Mouse (Mus musculus): ENCODE data around the gene Ireb2. TPM values are rescaled to one million over a fixed set of nuclear protein-coding genes. Genes with fewer than 3 reads are reported as not detected.

Gene Ireb2
- total RNA-seq, 1 experiment: 51.0 TPM

GRCm38 (mm10) chr9:54840145-54840544 is 23.4 kb upstream of the Ireb2 start:
- Histone ChIP-seq H3K9ac (ENCODE audit: insufficient read depth, low read depth, low read length, poor library complexity, severe bottlenecking) (no peak overlapping the region), H3K9me3 (ENCODE audit: control insufficient read depth, insufficient read depth, low read depth, low read length) (no peaks in the 10 kb centered on the region), H3K4me1 (ENCODE audit: control insufficient read depth in 2 of 2, insufficient read depth in 2 of 2, low read length in 2 of 2, poor library complexity in 1 of 2) (peaks cover 5 to 18% of the 10 kb centered on the region in 2 experiments), H3K36me3 (ENCODE audit: control insufficient read depth, insufficient read depth, low read length, poor library complexity, severe bottlenecking) (no peaks in the 10 kb centered on the region; the same call in 1 of the 2 replicates), H3K4me3 (ENCODE audit: insufficient read depth in 1 of 2, low read depth in 1 of 2, low read length in 2 of 2, poor library complexity in 1 of 2, severe bottlenecking in 1 of 2) (no peak overlapping the region), H3K27ac (ENCODE audit: insufficient read depth, low read depth, low read length, poor library complexity, severe bottlenecking) (peak overlapping the region; percentile 25; the same call in 1 of the 2 replicates)
- TF ChIP-seq ZNF384 (IDR thresholded peaks at IDR 0.05; ENCODE audit: low read depth, low read length) (no peak), MAFK (IDR thresholded peaks at IDR 0.05; ENCODE audit: insufficient read depth, low read depth, low read length) (no peak), CHD2 (IDR thresholded peaks at IDR 0.05; ENCODE audit: low read depth, low read length) (no peak), HCFC1 (IDR thresholded peaks at IDR 0.05; ENCODE audit: borderline replicate concordance, insufficient read depth, low read length) (no peak), ZC3H11A (IDR thresholded peaks at IDR 0.05; ENCODE audit: borderline replicate concordance, low read depth, low read length) (no peak)
- no peak for DNase-seq (ENCODE audit: low read depth, low spot score)
- in situ Hi-C loops (cut with MboI; ENCODE audit: low sequenced_read_pairs in 2 of 2, unreplicated experiment in 2 of 2): no loop called here

- Histone ChIP-seq H3K4me1 (ENCODE audit: control insufficient read depth in 2 of 2, insufficient read depth in 2 of 2, low read length in 2 of 2, poor library complexity in 1 of 2) (peaks cover 5 to 14% of the 10 kb centered on the region in 2 experiments), H3K36me3 (ENCODE audit: control insufficient read depth, insufficient read depth, low read length, poor library complexity, severe bottlenecking) (no peaks in the 10 kb centered on the region), H3K9ac (ENCODE audit: insufficient read depth, low read depth, low read length, poor library complexity, severe bottlenecking) (no peak overlapping the region), H3K4me3 (ENCODE audit: insufficient read depth in 1 of 2, low read depth in 1 of 2, low read length in 2 of 2, poor library complexity in 1 of 2, severe bottlenecking in 1 of 2) (no peak overlapping the region), H3K9me3 (ENCODE audit: control insufficient read depth, insufficient read depth, low read depth, low read length) (no peaks in the 10 kb centered on the region), H3K27ac (ENCODE audit: insufficient read depth, low read depth, low read length, poor library complexity, severe bottlenecking) (peak overlapping the region; percentile 9; the same call in 1 of the 2 replicates)
- no peak for TF ChIP-seq CHD2 (IDR thresholded peaks at IDR 0.05; ENCODE audit: low read depth, low read length)
- TF ChIP-seq ZNF384 (IDR thresholded peaks at IDR 0.05; ENCODE audit: low read depth, low read length): no peak; the same call in 1 of the 2 replicates
- no peak for TF ChIP-seq HCFC1 (IDR thresholded peaks at IDR 0.05; ENCODE audit: borderline replicate concordance, insufficient read depth, low read length)
- TF ChIP-seq MAFK (IDR thresholded peaks at IDR 0.05; ENCODE audit: insufficient read depth, low read depth, low read length): no peak
- no peak for TF ChIP-seq ZC3H11A (IDR thresholded peaks at IDR 0.05; ENCODE audit: borderline replicate concordance, low read depth, low read length)
- in situ Hi-C loops (cut with MboI; ENCODE audit: low sequenced_read_pairs in 2 of 2, unreplicated experiment in 2 of 2): no loop called here
- DNase-seq (ENCODE audit: low read depth, low spot score): no peak
Measured at GRCm38 (mm10) chr9:54842311-54842710, 21.3 kb upstream of the Ireb2 start.

- DNase-seq (ENCODE audit: low read depth, low spot score): no peak
- TF ChIP-seq ZNF384 (IDR thresholded peaks at IDR 0.05; ENCODE audit: low read depth, low read length) (no peak), HCFC1 (IDR thresholded peaks at IDR 0.05; ENCODE audit: borderline replicate concordance, insufficient read depth, low read length) (no peak), CHD2 (IDR thresholded peaks at IDR 0.05; ENCODE audit: low read depth, low read length) (no peak), ZC3H11A (IDR thresholded peaks at IDR 0.05; ENCODE audit: borderline replicate concordance, low read depth, low read length) (no peak), MAFK (IDR thresholded peaks at IDR 0.05; ENCODE audit: insufficient read depth, low read depth, low read length) (no peak)
- in situ Hi-C loops (cut with MboI; ENCODE audit: low sequenced_read_pairs in 2 of 2, unreplicated experiment in 2 of 2): no loop called here
- no peaks in the 10 kb centered on the region for H3K9me3 ChIP-seq (ENCODE audit: control insufficient read depth, insufficient read depth, low read depth, low read length)
- H3K36me3 ChIP-seq (ENCODE audit: control insufficient read depth, insufficient read depth, low read length, poor library complexity, severe bottlenecking): no peaks in the 10 kb centered on the region
- peaks cover 0 to 10% of the 10 kb centered on the region in 2 experiments; a peak in 2 of 4 replicates for H3K4me1 ChIP-seq (ENCODE audit: control insufficient read depth in 2 of 2, insufficient read depth in 2 of 2, low read length in 2 of 2, poor library complexity in 1 of 2)
- no peak overlapping the region for H3K27ac ChIP-seq (ENCODE audit: insufficient read depth, low read depth, low read length, poor library complexity, severe bottlenecking)
- no peak overlapping the region for H3K4me3 ChIP-seq (ENCODE audit: insufficient read depth in 1 of 2, low read depth in 1 of 2, low read length in 2 of 2, poor library complexity in 1 of 2, severe bottlenecking in 1 of 2)
- H3K9ac ChIP-seq (ENCODE audit: insufficient read depth, low read depth, low read length, poor library complexity, severe bottlenecking): no peak overlapping the region
Measured at GRCm38 (mm10) chr9:54843887-54844286, 19.7 kb upstream of the Ireb2 start.

GRCm38 (mm10) chr9:54844556-54845176 is 18.9 kb upstream of the Ireb2 start:
- no peak overlapping the region for H3K9ac ChIP-seq (ENCODE audit: insufficient read depth, low read depth, low read length, poor library complexity, severe bottlenecking)
- H3K36me3 ChIP-seq (ENCODE audit: control insufficient read depth, insufficient read depth, low read length, poor library complexity, severe bottlenecking): no peaks in the 10 kb centered on the region
- in situ Hi-C loops (cut with MboI; ENCODE audit: low sequenced_read_pairs in 2 of 2, unreplicated experiment in 2 of 2): no loop called here
- H3K9me3 ChIP-seq (ENCODE audit: control insufficient read depth, insufficient read depth, low read depth, low read length): no peaks in the 10 kb centered on the region
- peaks cover 0 to 10% of the 10 kb centered on the region in 2 experiments; a peak in 2 of 4 replicates for H3K4me1 ChIP-seq (ENCODE audit: control insufficient read depth in 2 of 2, insufficient read depth in 2 of 2, low read length in 2 of 2, poor library complexity in 1 of 2)
- no peak overlapping the region for H3K4me3 ChIP-seq (ENCODE audit: insufficient read depth in 1 of 2, low read depth in 1 of 2, low read length in 2 of 2, poor library complexity in 1 of 2, severe bottlenecking in 1 of 2)
- H3K27ac ChIP-seq (ENCODE audit: insufficient read depth, low read depth, low read length, poor library complexity, severe bottlenecking): no peak overlapping the region
- DNase-seq (ENCODE audit: low read depth, low spot score): no peak
- TF ChIP-seq ZNF384 (IDR thresholded peaks at IDR 0.05; ENCODE audit: low read depth, low read length) (no peak), ZC3H11A (IDR thresholded peaks at IDR 0.05; ENCODE audit: borderline replicate concordance, low read depth, low read length) (no peak), HCFC1 (IDR thresholded peaks at IDR 0.05; ENCODE audit: borderline replicate concordance, insufficient read depth, low read length) (no peak), CHD2 (IDR thresholded peaks at IDR 0.05; ENCODE audit: low read depth, low read length) (no peak), MAFK (IDR thresholded peaks at IDR 0.05; ENCODE audit: insufficient read depth, low read depth, low read length) (no peak)
